Mouse (Mus musculus) CH12.LX (cell line): ENCODE results near the gene Matn1. TPM values are rescaled to one million over a fixed set of nuclear protein-coding genes. Genes with fewer than 3 reads are reported as not detected.

Experiments
- DNase-seq: peaks from one replicate; pipeline ENCODE4 v3.0.0-alpha.2; 2013; ENCODE audit errors: extremely low read depth
- H3K27ac ChIP-seq: 2 replicates; pipeline ENCODE4 v1.5.1; 2012; ENCODE audit warnings: low read depth, mild to moderate bottlenecking, control low read depth, moderate library complexity; ENCODE audit not compliant: insufficient read depth
- H3K27me3 ChIP-seq: replicated peaks from 2 replicates; pipeline ENCODE3; 2012; ENCODE audit warnings: inconsistent platforms
- H3K36me3 ChIP-seq, 2 experiments: replicated peaks in 1 of 2; 2 replicates each; pipeline versions ENCODE3 to v1.6.1; 2012; ENCODE audit warnings: inconsistent platforms in 1 of 2, low read length in 1 of 2, mild to moderate bottlenecking in 1 of 2, mixed read lengths in 1 of 2, moderate library complexity in 1 of 2; ENCODE audit not compliant: control insufficient read depth in 1 of 2, insufficient read depth in 1 of 2
- H3K4me1 ChIP-seq, 2 experiments: 2 replicates each; pipeline ENCODE4 v1.6.1; 2012; ENCODE audit warnings: inconsistent platforms in 1 of 2, moderate library complexity in 1 of 2; ENCODE audit not compliant: insufficient read depth in 2 of 2, control insufficient read depth in 1 of 2
- H3K4me2 ChIP-seq: 2 replicates; pipeline ENCODE4 v1.6.1; 2012; ENCODE audit warnings: low read depth, mild to moderate bottlenecking, control low read depth; ENCODE audit not compliant: poor library complexity, insufficient read depth, severe bottlenecking
- H3K4me3 ChIP-seq, 3 experiments: fragments of 150-350 bp in 1 of 3; sonication (generic) in 1 of 3; replicated peaks in 1 of 3; 2 replicates each; pipeline versions ENCODE3 to v1.5.1; 2011 to 2012; ENCODE audit warnings: low read depth in 2 of 3, low read length in 2 of 3, mild to moderate bottlenecking in 2 of 3, moderate library complexity in 2 of 3, control low read depth in 1 of 3, improper control_type of control experiment in 1 of 3, inconsistent platforms in 1 of 3, mixed read lengths in 1 of 3; ENCODE audit not compliant: poor library complexity in 1 of 3
- H3K79me2 ChIP-seq: replicated peaks from 2 replicates; pipeline ENCODE4 v1.6.1; 2012; ENCODE audit warnings: mild to moderate bottlenecking, moderate library complexity; ENCODE audit not compliant: control insufficient read depth, poor library complexity, insufficient read depth, severe bottlenecking; ENCODE audit errors: extremely low read depth
- H3K9ac ChIP-seq: 2 replicates; pipeline ENCODE4 v1.6.1; 2012; ENCODE audit warnings: low read depth, mild to moderate bottlenecking, control low read depth, moderate library complexity; ENCODE audit not compliant: insufficient read depth
- H3K9me3 ChIP-seq: replicated peaks from 2 replicates; pipeline ENCODE3; 2012; ENCODE audit warnings: low read length, inconsistent platforms, mixed read lengths
- CHD2 ChIP-seq: IDR thresholded peaks from 2 replicates; pipeline ENCODE4 v1.6.1; 2011; ENCODE audit warnings: low read length, improper control_type of control experiment
- E2F4 ChIP-seq: IDR thresholded peaks from 2 replicates; pipeline ENCODE4 v1.6.1; 2011; ENCODE audit warnings: low read depth, low read length, improper control_type of control experiment; ENCODE audit not compliant: insufficient replicate concordance
- ELF1 ChIP-seq: IDR thresholded peaks from 2 replicates; pipeline ENCODE4 v1.6.1; 2014; ENCODE audit warnings: low read depth, mild to moderate bottlenecking, inconsistent platforms, low read length, improper control_type of control experiment
- ETS1 ChIP-seq: conservative IDR thresholded peaks from 2 replicates; pipeline ENCODE4 v1.6.1; 2012; ENCODE audit warnings: low read depth, mild to moderate bottlenecking, inconsistent platforms, low read length, improper control_type of control experiment, moderate library complexity
- GABPA ChIP-seq: IDR thresholded peaks from 2 replicates; pipeline ENCODE4 v1.6.1; 2012; ENCODE audit warnings: low read depth, low read length, improper control_type of control experiment, inconsistent platforms; ENCODE audit not compliant: insufficient replicate concordance
- IRF4 ChIP-seq: IDR thresholded peaks from 2 replicates; pipeline ENCODE4 v1.6.1; 2014; ENCODE audit warnings: low read depth, mild to moderate bottlenecking, inconsistent platforms, low read length, improper control_type of control experiment
- JUN ChIP-seq: IDR thresholded peaks from 2 replicates; pipeline ENCODE4 v1.6.1; 2011; ENCODE audit warnings: low read depth, mild to moderate bottlenecking, low read length, improper control_type of control experiment, moderate library complexity; ENCODE audit not compliant: insufficient read depth
- JUND ChIP-seq: conservative IDR thresholded peaks from 2 replicates; pipeline ENCODE4 v1.6.1; 2011; ENCODE audit warnings: low read depth, low read length, improper control_type of control experiment
- MAFK ChIP-seq: IDR thresholded peaks from 2 replicates; pipeline ENCODE4 v1.6.1; 2011; ENCODE audit warnings: low read length, improper control_type of control experiment; ENCODE audit not compliant: insufficient replicate concordance
- MEF2A ChIP-seq: IDR thresholded peaks from 2 replicates; pipeline ENCODE4 v1.6.1; 2014; ENCODE audit warnings: low read depth, mild to moderate bottlenecking, inconsistent platforms, low read length, improper control_type of control experiment, borderline replicate concordance
- MXI1 ChIP-seq: IDR thresholded peaks from 2 replicates; pipeline ENCODE4 v1.6.1; 2011; ENCODE audit warnings: mild to moderate bottlenecking, low read depth, low read length, improper control_type of control experiment
- MYC ChIP-seq: IDR thresholded peaks from 2 replicates; pipeline ENCODE4 v1.6.1; 2011; ENCODE audit warnings: low read depth, mild to moderate bottlenecking, improper control_type of control experiment, low read length
- NRF1 ChIP-seq: IDR thresholded peaks from 2 replicates; pipeline ENCODE4 v1.6.1; 2014; ENCODE audit warnings: low read depth, mild to moderate bottlenecking, inconsistent platforms, low read length, improper control_type of control experiment, moderate library complexity
- PAX5 ChIP-seq: IDR thresholded peaks from 2 replicates; pipeline ENCODE4 v1.6.1; 2012; ENCODE audit warnings: low read length, inconsistent platforms, mixed read lengths
- POLR2A ChIP-seq: IDR thresholded peaks from 2 replicates; pipeline ENCODE4 v1.6.1; 2011; ENCODE audit warnings: low read depth, mild to moderate bottlenecking, improper control_type of control experiment, low read length
- RCOR1 ChIP-seq: conservative IDR thresholded peaks from 2 replicates; pipeline ENCODE4 v1.6.1; 2012; ENCODE audit warnings: low read depth, mild to moderate bottlenecking, inconsistent platforms, low read length, improper control_type of control experiment
- SIN3A ChIP-seq: IDR thresholded peaks from 2 replicates; pipeline ENCODE4 v1.6.1; 2012; ENCODE audit warnings: low read length, improper control_type of control experiment, inconsistent platforms
- TBP ChIP-seq: conservative IDR thresholded peaks from 2 replicates; pipeline ENCODE4 v1.6.1; 2011; ENCODE audit warnings: low read depth, low read length, improper control_type of control experiment
- USF2 ChIP-seq: conservative IDR thresholded peaks from 2 replicates; pipeline ENCODE4 v1.6.1; 2011; ENCODE audit warnings: low read depth, low read length, improper control_type of control experiment
- ZKSCAN1 ChIP-seq: IDR thresholded peaks from 2 replicates; pipeline ENCODE4 v1.6.1; 2012; ENCODE audit warnings: low read depth, inconsistent platforms, low read length, improper control_type of control experiment, borderline replicate concordance
- dilution Hi-C: fragments of 300-500 bp; cut with MboI; formaldehyde crosslinking; loops from 2 replicates; pipeline ENCODE4 v1.14.3; 2020; ENCODE audit warnings: low sequenced_read_pairs; ENCODE audit not compliant: extremely low pct_unique_long_range_greater_than_20kb, extremely low pct_ligation_motif_present
- in situ Hi-C: fragments of 300-500 bp; cut with MboI; formaldehyde crosslinking; loops from 3 replicates; pipeline ENCODE4 v1.14.3; 2019; ENCODE audit warnings: low sequenced_read_pairs, low pct_ligation_motif_present, low pct_unique_long_range_greater_than_20kb, mixed read lengths
- polyA plus RNA-seq: library from polyadenylated mRNA; unstranded; fragments of >175 nt; gene quantifications from 2 replicates; pipeline ENCODE4 v1.2.1, GENCODE M21; 2012; ENCODE audit warnings: low read depth; ENCODE audit not compliant: insufficient read length
- total RNA-seq, 2 experiments: library from RNA; depleted of rRNA; stranded (reverse); fragments of 300-350 nt in 1 of 2; fragments of >200 nt in 1 of 2; gene quantifications; 2 replicates each; pipeline ENCODE4 v1.2.3; 2012 to 2014

Gene Matn1
- total RNA-seq (2012; rRNA removed) (1.8 and 3.5 TPM in 2 replicates), total RNA-seq (2014; rRNA removed) (0.30 and 0.52 TPM in 2 replicates), polyA plus RNA-seq (0.37 and 0.76 TPM in 2 replicates)

GRCm38 (mm10) chr4:130944112-130944511 is at the start of gene Matn1:
Gene Matn1, plus strand, starts transcription at chr4:130944385.
- TF ChIP-seq ETS1 (no peak), E2F4 (no peak), USF2 (no peak), MXI1 (no peak), POLR2A (no peak), PAX5 (no peak), MYC (no peak), SIN3A (no peak), NRF1 (no peak), IRF4 (no peak), ZKSCAN1 (no peak), JUND (no peak), MAFK (no peak), RCOR1 (no peak), GABPA (no peak), ELF1 (no peak), JUN (no peak), CHD2 (no peak)
- TF ChIP-seq, all 38 proteins: peak for 0
- no peaks in the 10 kb centered on the region for H3K79me2 ChIP-seq
- H3K9ac ChIP-seq = no peak within 1 kb of the TSS
- no peak within 1 kb of the TSS for H3K4me2 ChIP-seq
- in situ Hi-C loops = no loop called here
- no peak within 1 kb of the TSS for H3K27ac ChIP-seq
- peaks cover 42 to 64% of the 10 kb centered on the region in 2 experiments for H3K4me1 ChIP-seq
- no peak within 1 kb of the TSS for H3K4me3 ChIP-seq
- peaks cover 11% of the 10 kb centered on the region for H3K27me3 ChIP-seq
- no peaks in the 10 kb centered on the region for H3K36me3 ChIP-seq
- dilution Hi-C loops = no loop called here
- H3K9me3 ChIP-seq = peaks cover 6% of the 10 kb centered on the region
- DNase-seq = no peak

GRCm38 (mm10) chr4:130895701-130896100 is 48.5 kb upstream of the Matn1 start:
- dilution Hi-C loops = no loop called here
- H3K9me3 ChIP-seq = peaks cover 4% of the 10 kb centered on the region
- peaks cover 27% of the 10 kb centered on the region for H3K27me3 ChIP-seq
- no peak overlapping the region for H3K4me3 ChIP-seq
- H3K79me2 ChIP-seq = no peaks in the 10 kb centered on the region
- peaks cover 36 to 43% of the 10 kb centered on the region in 2 experiments for H3K4me1 ChIP-seq
- H3K36me3 ChIP-seq = no peaks in the 10 kb centered on the region
- no peak for DNase-seq
- no peak for TF ChIP-seq JUN
- no peak for TF ChIP-seq CHD2
- no peak for TF ChIP-seq MEF2A
- no peak for TF ChIP-seq NRF1
- no peak for TF ChIP-seq SIN3A
- no peak for TF ChIP-seq TBP
- TF ChIP-seq, all 38 proteins: peak for 0
- H3K4me2 ChIP-seq = no peak overlapping the region
- H3K9ac ChIP-seq = no peak overlapping the region
- in situ Hi-C loops = no loop called here
- no peak overlapping the region for H3K27ac ChIP-seq
